Mouse (Mus musculus) frontal cortex, adult (tissue): ENCODE measurements at regions not wholly inside any gene's neighbourhood (a gene's known extent, or its start where the extent isn't known, plus 50 kb on each side); places are given as distances from the start of the nearest gene placed in this dataset.

Experiments
- ATAC-seq: cut with Nextera tagmentation; 2 replicates; pipeline ENCODE4 v1.9.2; 2017; ENCODE audit warnings: mild to moderate bottlenecking, moderate library complexity, mixed read lengths; ENCODE audit not compliant: low TSS enrichment

DNA sequence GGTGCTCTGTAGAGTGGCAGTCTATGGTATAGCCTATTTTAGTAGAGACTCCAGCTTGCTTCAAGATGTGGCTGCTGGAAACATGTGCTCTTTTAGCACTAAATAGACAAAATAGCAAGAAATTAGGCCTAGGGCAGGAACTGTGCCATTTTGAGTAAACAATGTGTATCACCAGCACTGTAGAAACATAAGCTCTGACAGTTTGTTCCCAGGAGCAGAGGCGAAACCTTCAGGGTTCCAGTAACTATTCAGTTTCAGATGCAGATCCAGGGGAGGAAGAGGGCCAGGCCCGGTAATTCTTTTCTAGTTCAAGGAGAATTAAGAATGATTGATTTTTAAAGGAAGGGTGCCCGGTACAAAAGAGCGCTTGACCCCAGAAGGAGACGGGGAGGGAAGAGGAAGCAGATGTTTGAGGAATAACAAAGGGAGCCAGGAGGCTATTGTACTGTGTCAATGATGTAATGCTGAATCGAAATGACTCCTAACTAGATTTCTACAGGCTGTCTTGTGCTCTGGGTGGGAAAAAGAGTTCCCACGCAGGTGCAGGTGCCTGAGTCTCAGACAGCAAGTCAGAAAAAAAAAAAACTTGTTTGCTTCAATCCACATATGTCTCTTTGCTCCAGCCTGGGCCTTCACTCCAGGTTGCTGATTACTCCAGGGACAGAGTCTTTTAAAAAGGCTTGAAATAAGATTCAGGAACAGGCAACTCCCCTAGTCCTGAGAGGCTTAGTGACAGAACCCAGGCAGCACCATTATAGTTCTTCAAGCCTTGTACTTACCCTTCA is 57.4 kb upstream of the Tex13c2 start:
- no peak for ATAC-seq
